Mouse (Mus musculus) left cerebral cortex, adult 18-20 months (tissue): ENCODE measurements around the gene Peli2. TPM values are rescaled to one million over a fixed set of nuclear protein-coding genes. Genes with fewer than 3 reads are reported as not detected.
"Not testable (repeated sequence)": the region's sequence is repeated elsewhere in the genome, so short reads cannot be mapped to it uniquely, and the experiment has no call there.

Source experiments
- DNase-seq, 2 experiments: peaks; one replicate each; pipeline ENCODE4 v3.0.0; 2021 to 2022; ENCODE audit warnings: low spot score in 2 of 2, mixed read lengths in 1 of 2
- long read RNA-seq, 2 experiments: library from polyadenylated mRNA; stranded (forward); transcript quantifications; one replicate each; pipeline ENCODE4 v2.0.0; 2021
- total RNA-seq, 2 experiments: library from RNA; stranded (reverse); gene quantifications; 2 replicates each; pipeline ENCODE4 v1.2.3; 2021

The Peli2 gene
- total RNA-seq = 10 to 100 TPM; 12.7 to 20.8 TPM
- long read RNA-seq, experiment 1, full-length matches to known transcripts = 11 of 20 reads
- long read RNA-seq, experiment 1, partial matches to known transcripts = 7 of 20 reads
- long read RNA-seq, experiment 1, other reads (novel, unspliced or antisense) = 2 of 20 reads
- long read RNA-seq, experiment 2, full-length matches to known transcripts = 3 of 5 reads
- long read RNA-seq, experiment 2, partial matches to known transcripts = 0 of 5 reads
- long read RNA-seq, experiment 2, other reads (novel, unspliced or antisense) = 2 of 5 reads

GRCm38 (mm10) chr14:48120752-48121528, at the start of gene Peli2:
Gene Peli2, plus strand, starts transcription at chr14:48120823.
- peak; percentile 47 to 66 for DNase-seq

- DNase-seq = no peak
These were observed 48.5 kb upstream of the Peli2 start for GRCm38 (mm10) chr14:48072104-48072503.

DNA sequence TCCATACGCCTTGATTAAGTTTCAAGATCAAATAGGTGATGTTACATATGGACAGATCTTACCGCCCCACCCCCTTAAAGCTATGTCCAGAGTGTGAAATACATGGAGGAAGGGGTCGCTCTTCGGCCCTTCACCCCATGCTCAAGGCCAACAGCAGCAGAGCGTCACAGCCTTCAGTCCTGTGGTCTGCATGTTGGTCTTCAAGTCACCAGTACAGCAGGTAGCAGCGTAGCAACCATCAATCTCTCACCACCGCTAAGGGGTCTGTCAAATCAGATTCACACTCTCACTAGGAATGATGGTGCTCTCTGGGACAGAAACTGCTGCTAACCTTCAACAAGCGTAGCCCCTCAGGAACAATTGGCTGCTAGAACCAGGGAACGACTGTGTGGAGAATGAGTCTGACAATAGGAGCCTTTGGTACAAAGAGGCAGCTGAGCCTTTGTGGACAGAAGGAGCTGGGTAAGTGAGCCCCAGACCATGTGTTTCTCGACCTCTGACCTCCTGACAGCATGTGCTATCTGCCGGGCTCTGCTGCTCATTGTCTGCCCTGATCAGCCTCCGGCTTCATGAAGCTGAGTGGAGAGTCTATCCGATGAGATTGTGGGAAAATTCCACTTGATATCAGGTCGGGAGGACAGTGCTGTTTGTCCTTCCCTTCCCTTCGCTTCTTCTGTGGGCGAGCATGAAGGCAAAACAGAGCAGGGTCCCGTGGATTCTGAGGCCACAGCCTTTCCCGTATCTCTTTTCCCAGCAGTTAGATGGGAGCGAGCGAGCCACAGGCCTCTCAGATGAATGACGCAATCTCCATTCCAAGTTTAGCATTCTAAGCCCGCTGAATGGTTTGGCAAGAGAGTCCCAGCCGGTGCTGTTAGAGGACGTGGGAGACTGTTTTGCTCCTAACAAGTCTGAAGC, 47.1 kb upstream of the Peli2 start:
- DNase-seq = peak; percentile 54 to 69

- DNase-seq = not testable (repeated sequence)
These were observed 41.0 kb upstream of the Peli2 start for GRCm38 (mm10) chr14:48079574-48079973.

- no peak for DNase-seq
These were observed 36.5 kb upstream of the Peli2 start for GRCm38 (mm10) chr14:48083836-48084812.

- no peak for DNase-seq
These were observed 33.8 kb upstream of the Peli2 start for GRCm38 (mm10) chr14:48086682-48087297.

GRCm38 (mm10) chr14:48087298-48087830, 33.3 kb upstream of the Peli2 start:
- DNase-seq = no peak

- no peak for DNase-seq
These were observed 30.2 kb upstream of the Peli2 start for GRCm38 (mm10) chr14:48090465-48090864.

GRCm38 (mm10) chr14:48091160-48091559, 29.5 kb upstream of the Peli2 start:
- no peak for DNase-seq

GRCm38 (mm10) chr14:48098253-48098652, 22.4 kb upstream of the Peli2 start:
- no peak for DNase-seq

DNA sequence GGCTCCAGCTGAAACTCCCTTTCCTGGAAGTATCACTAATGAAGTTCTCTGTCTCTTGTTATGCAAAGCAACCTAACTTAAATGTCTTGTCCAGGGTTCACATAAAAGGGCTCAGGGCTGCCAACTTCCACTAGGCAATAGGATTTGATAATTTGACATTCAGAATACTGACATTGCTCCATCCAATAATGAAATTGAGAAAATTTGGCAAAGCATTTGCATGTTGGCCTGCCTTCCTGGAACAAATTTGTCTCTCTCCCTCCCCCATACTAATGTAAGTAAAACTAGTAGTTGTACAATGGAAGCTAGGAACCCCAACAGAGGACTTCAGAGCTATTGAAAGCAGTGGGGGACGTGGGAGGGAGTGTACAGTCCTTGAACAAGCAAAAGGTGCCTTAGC, 21.3 kb upstream of the Peli2 start:
- DNase-seq = no peak

- DNase-seq = no peak
These were observed 14.2 kb upstream of the Peli2 start for GRCm38 (mm10) chr14:48106453-48106852.

DNA sequence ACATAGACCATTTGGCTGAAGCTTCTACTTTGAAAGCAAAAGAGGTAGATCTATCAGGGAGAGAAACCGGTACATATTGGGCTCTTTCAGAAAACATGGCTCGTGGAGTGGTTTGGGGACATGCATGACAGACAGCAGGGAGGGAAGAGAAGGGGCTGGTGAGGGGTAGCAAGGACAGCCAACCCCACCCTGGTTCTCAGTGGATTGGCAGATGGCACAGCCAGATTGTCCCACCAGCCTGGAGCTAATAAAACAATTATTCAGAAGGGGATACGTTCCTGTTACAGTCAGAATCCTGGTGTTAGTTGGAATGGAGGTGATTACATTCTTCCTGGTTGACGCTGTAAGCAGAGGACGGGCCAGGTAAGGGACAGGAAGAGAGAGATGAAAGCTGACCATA, 2.6 kb upstream of the Peli2 start:
- no peak for DNase-seq

GRCm38 (mm10) chr14:48119012-48119647, 1.5 kb upstream of the Peli2 start:
- no peak for DNase-seq

- DNase-seq = no peak
These were observed 864 bp upstream of the Peli2 start for GRCm38 (mm10) chr14:48119648-48120270.

- DNase-seq = no peak
These were observed 226 bp upstream of the Peli2 start for GRCm38 (mm10) chr14:48120443-48120751.

DNA sequence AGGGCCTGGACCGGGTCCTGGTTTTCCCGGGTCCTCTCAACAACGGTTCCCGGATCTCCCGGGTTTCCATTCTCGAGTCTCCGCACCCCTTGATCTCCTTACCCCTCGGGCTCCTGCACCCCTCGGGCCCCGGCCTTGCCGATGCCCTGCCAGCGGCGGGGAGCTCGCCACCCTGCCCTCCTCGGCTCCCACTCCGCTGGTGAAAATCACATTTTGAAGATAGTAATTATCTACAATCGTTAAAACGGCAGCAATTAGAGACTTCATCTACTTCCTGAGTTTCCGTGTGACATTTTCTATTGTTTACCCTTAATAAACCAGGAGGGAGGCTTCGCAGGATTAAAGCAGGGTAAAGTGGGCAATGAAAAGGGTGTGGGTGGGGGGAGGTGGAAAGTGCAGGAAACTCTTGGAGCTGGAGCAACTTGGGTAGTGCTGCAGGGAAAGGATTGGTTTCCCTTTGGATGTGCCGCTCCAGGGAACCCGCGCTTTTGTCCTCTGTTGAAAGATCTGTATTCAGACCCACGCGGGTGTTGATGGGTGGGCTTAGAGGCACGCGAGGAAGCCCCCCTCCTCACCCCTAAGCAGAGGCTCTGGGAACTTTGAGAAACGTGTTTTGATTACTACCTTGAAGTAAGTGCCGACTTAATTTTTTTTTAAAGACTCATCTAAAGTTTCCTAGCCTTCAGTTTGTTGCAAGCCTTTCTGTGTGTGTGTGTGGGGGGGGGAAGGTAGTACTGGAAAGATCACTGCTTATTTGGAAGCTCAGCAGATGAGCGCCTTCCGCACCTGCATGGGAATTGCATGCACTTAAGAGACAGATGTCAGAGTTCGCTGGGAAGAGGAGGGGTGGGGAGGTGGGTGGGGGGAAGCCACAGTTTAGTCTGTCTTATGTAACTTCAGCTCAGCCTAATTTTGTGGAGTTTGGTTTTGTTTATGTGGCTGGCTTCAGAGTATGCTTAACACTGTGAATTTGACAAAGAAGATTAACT, 1.2 kb downstream of the Peli2 start:
- DNase-seq = no peak

DNA sequence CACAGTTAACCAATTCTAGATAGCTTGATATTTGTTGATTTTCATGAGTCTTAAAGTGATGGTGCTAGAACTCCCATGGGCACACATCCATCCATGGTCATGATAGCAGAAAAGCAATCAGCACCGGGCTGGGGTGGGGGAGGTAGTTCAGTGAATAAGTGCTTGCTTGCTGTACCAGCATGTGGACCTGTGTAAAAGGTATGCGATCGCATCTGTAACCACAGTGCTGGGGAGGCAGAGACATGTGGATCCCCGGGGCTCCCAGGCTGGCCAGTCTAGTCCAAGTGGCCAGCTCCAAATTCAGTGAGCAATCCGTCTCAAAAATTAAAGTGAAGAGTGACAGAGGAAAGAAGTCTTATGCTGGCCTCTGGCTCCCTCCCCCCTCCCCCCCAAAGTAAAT, 3.4 kb downstream of the Peli2 start:
- no peak for DNase-seq
